Mouse (Mus musculus) lung, postnatal 4 days (tissue): ENCODE data around the gene 1700017B05Rik.

Experiments
- DNase-seq, 2 experiments: peaks; one replicate each; pipeline ENCODE4 v3.0.0; 2021

Gene 1700017B05Rik

GRCm38 (mm10) chr9:57271837-57272562, 9.6 kb upstream of the 1700017B05Rik start:
- DNase-seq = peak in 1 of 2 experiments; percentile 21

GRCm38 (mm10) chr9:57271081-57271480, 8.7 kb upstream of the 1700017B05Rik start:
- DNase-seq = peak in 1 of 2 experiments; percentile 5

- peak in 1 of 2 experiments; percentile 21 for DNase-seq
Measured at GRCm38 (mm10) chr9:57270399-57270798, 8.0 kb upstream of the 1700017B05Rik start.

- DNase-seq = peak in 1 of 2 experiments; percentile 7
Measured at GRCm38 (mm10) chr9:57269384-57269783, 7.0 kb upstream of the 1700017B05Rik start.

- DNase-seq = peak; percentile 72
Measured at GRCm38 (mm10) chr9:57268575-57268974, 6.2 kb upstream of the 1700017B05Rik start.

GRCm38 (mm10) chr9:57268078-57268477, 5.7 kb upstream of the 1700017B05Rik start:
- peak in 1 of 2 experiments; percentile 33 for DNase-seq

- no peak for DNase-seq
Measured at GRCm38 (mm10) chr9:57267421-57267820, 5.0 kb upstream of the 1700017B05Rik start.

GRCm38 (mm10) chr9:57265125-57265524, 2.7 kb upstream of the 1700017B05Rik start:
- no peak for DNase-seq

GRCm38 (mm10) chr9:57262795-57263684, 628 bp upstream of the 1700017B05Rik start:
- DNase-seq = no peak

GRCm38 (mm10) chr9:57261516-57261912, 898 bp downstream of the 1700017B05Rik start:
- DNase-seq = peak; percentile 79

- no peak for DNase-seq
Measured at GRCm38 (mm10) chr9:57260940-57261339, 1.5 kb downstream of the 1700017B05Rik start.

- peak; percentile 89 to 94 for DNase-seq
Measured at GRCm38 (mm10) chr9:57259736-57260135, 2.7 kb downstream of the 1700017B05Rik start.

- DNase-seq = no peak
Measured at GRCm38 (mm10) chr9:57257627-57258026, 4.8 kb downstream of the 1700017B05Rik start.

- no peak for DNase-seq
Measured at GRCm38 (mm10) chr9:57256861-57257260, 5.6 kb downstream of the 1700017B05Rik start.

GRCm38 (mm10) chr9:57256309-57256708, 6.1 kb downstream of the 1700017B05Rik start:
- DNase-seq = no peak

- DNase-seq = no peak
Measured at GRCm38 (mm10) chr9:57254823-57255495, 7.5 kb downstream of the 1700017B05Rik start.

GRCm38 (mm10) chr9:57254061-57254460, 8.4 kb downstream of the 1700017B05Rik start:
- DNase-seq = no peak

GRCm38 (mm10) chr9:57251139-57251538, 11.3 kb downstream of the 1700017B05Rik start:
- peak in 1 of 2 experiments; percentile 43 for DNase-seq

- no peak for DNase-seq
Measured at GRCm38 (mm10) chr9:57250026-57250425, 12.4 kb downstream of the 1700017B05Rik start.

- DNase-seq = no peak
Measured at GRCm38 (mm10) chr9:57248030-57248942, 14.1 kb downstream of the 1700017B05Rik start.

GRCm38 (mm10) chr9:57247201-57247671, 15.2 kb downstream of the 1700017B05Rik start:
- DNase-seq = peak in 1 of 2 experiments; percentile 31

GRCm38 (mm10) chr9:57246482-57246881, 15.9 kb downstream of the 1700017B05Rik start:
- DNase-seq = peak in 1 of 2 experiments; percentile 18
